Mouse (Mus musculus): ENCODE data around the gene Wfdc2. TPM values are rescaled to one million over a fixed set of nuclear protein-coding genes. Genes with fewer than 3 reads are reported as not detected.

Wfdc2 gene
- total RNA-seq, 2 experiments from 2014 or later = not detected

Other genes starting within 250 kb of the Wfdc2 start
- not detected for gene Svs6, start 245.7 kb upstream of the Wfdc2 start, total RNA-seq (2021)
- 1 to 10 TPM; 2.7 to 4.3 TPM for gene Svs5, start 229.7 kb upstream of the Wfdc2 start, total RNA-seq (2021)
- 10 to 100 TPM; 17.0 to 18.0 TPM for gene Slpi, start 173.3 kb upstream of the Wfdc2 start, total RNA-seq (2021)
- gene Rbpjl, start 159.3 kb upstream of the Wfdc2 start, total RNA-seq (2021) = not detected
- gene Matn4, start 157.3 kb upstream of the Wfdc2 start, total RNA-seq (2021) = 1 to 10 TPM in 1 of 2 experiments, under 1 TPM in 1; 0.92 to 1.4 TPM
- gene Sdc4, start 118.5 kb upstream of the Wfdc2 start, total RNA-seq (2021) = 100 to 1,000 TPM; 116 to 144 TPM
- gene Sys1, start 105.4 kb upstream of the Wfdc2 start, total RNA-seq (2021) = 10 to 100 TPM; 28.3 to 33.2 TPM
- 1 to 10 TPM; 5.0 to 8.4 TPM for gene Gm20458, start 101.4 kb upstream of the Wfdc2 start, total RNA-seq (2021)
- gene Trp53tg5, start 88.7 kb upstream of the Wfdc2 start, total RNA-seq (2021) = not detected
- 10 to 100 TPM in 1 of 2 experiments, 1 to 10 TPM in 1; 8.0 to 12.5 TPM for gene Dbndd2, start 76.3 kb upstream of the Wfdc2 start, total RNA-seq (2021)
- gene Pigt, start 64.9 kb upstream of the Wfdc2 start, total RNA-seq (2021) = 10 to 100 TPM; 74.0 to 98.3 TPM
- not detected for gene Spint3, start 11.0 kb downstream of the Wfdc2 start, total RNA-seq (2021)
- under 1 TPM in 1 of 2 experiments, not detected in 1; 0.40 TPM for gene Wfdc6a, start 23.0 kb downstream of the Wfdc2 start, total RNA-seq (2021)
- gene Eppin, start 31.2 kb downstream of the Wfdc2 start, total RNA-seq (2021) = not detected
- not detected for gene Wfdc6b, start 51.1 kb downstream of the Wfdc2 start, total RNA-seq (2021)
- not detected for gene Wfdc8, start 51.2 kb downstream of the Wfdc2 start, total RNA-seq (2021)
- gene Wfdc16, start 76.4 kb downstream of the Wfdc2 start, total RNA-seq (2021) = not detected
- not detected for gene Wfdc10, start 93.6 kb downstream of the Wfdc2 start, total RNA-seq (2021)
- gene Wfdc9, start 94.2 kb downstream of the Wfdc2 start, total RNA-seq (2021) = not detected
- not detected for gene Wfdc11, start 111.7 kb downstream of the Wfdc2 start, total RNA-seq (2021)
- not detected for gene Wfdc13, start 122.7 kb downstream of the Wfdc2 start, total RNA-seq (2021)
- not detected for gene Spint4, start 136.1 kb downstream of the Wfdc2 start, total RNA-seq (2021)
- not detected for gene Spint5, start 152.9 kb downstream of the Wfdc2 start, total RNA-seq (2021)
- under 1 TPM; 0.26 to 0.36 TPM for gene Wfdc3, start 183.5 kb downstream of the Wfdc2 start, total RNA-seq (2021)
- 10 to 100 TPM; 39.8 to 44.2 TPM for gene Dnttip1, start 183.6 kb downstream of the Wfdc2 start, total RNA-seq (2021)
- gene Ube2c, start 207.5 kb downstream of the Wfdc2 start, total RNA-seq (2021) = 10 to 100 TPM in 1 of 2 experiments, 1 to 10 TPM in 1; 7.0 to 10.4 TPM
- under 1 TPM in 1 of 2 experiments, not detected in 1; 0.53 TPM for gene Tnnc2, start 217.6 kb downstream of the Wfdc2 start, total RNA-seq (2021)
- gene Snx21, start 223.4 kb downstream of the Wfdc2 start, total RNA-seq (2021) = 10 to 100 TPM; 29.2 to 35.3 TPM
- gene Acot8, start 242.5 kb downstream of the Wfdc2 start, total RNA-seq (2021) = 10 to 100 TPM; 31.5 to 33.6 TPM
- gene Zswim3, start 242.7 kb downstream of the Wfdc2 start, total RNA-seq (2021) = 1 to 10 TPM; 4.0 to 4.7 TPM